Mouse (Mus musculus) mature B cell (primary cell): ENCODE measurements around the gene Cdc25b.

Experiments
- in situ Hi-C: fragments of 300-500 bp; cut with MboI; formaldehyde crosslinking; loops from 2 replicates; pipeline ENCODE4 v1.14.3; 2019

Cdc25b gene

DNA sequence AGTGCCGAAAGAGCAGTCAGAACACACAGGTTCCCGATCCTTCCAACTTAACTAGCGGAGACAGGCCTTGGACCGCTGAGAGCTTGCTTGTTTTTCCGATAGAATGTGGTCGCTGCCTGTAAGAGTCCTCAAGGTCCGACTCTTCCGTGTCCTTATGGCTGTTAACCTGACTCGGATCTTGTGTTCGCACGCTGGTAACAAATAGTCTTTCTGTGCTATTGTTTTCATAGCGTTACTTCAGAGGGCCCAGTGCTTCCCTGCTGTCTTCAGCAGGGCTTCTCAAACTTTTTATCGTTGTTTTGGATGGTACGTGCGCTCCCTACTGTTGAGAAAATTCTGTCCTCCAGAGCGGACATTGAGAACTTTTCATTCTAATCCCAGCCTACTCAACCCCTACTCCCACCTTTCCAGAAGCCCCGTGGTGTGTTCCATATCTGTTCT lies 26.1 kb upstream of the Cdc25b start:
- in situ Hi-C loops, result no loop called here

GRCm38 (mm10) chr2:131163924-131164323 lies 22.8 kb upstream of the Cdc25b start:
- in situ Hi-C loops, result no loop called here

GRCm38 (mm10) chr2:131166172-131166571 lies 20.6 kb upstream of the Cdc25b start:
- in situ Hi-C loops, result no loop called here

GRCm38 (mm10) chr2:131167984-131168383 lies 18.8 kb upstream of the Cdc25b start:
- in situ Hi-C loops, result no loop called here

DNA sequence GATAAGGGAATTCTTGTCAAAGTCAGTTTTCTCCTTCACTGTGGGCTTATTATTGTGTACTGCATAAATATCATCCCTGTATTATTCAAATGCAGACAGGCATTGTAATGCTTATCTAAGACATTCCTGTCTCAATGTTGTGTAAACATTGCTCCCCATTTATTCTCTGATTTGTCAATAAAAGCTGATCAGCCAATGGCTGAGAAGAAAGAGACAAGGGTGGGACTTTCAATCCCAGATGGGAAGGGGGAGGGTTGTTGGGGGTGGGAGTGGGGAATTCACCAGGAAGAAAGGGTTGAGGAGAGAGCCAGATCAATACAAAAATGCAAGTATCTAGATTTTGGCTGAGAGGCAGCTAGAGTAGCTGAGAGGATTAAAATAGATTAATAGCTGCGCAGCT lies 17.8 kb upstream of the Cdc25b start:
- in situ Hi-C loops, result no loop called here

GRCm38 (mm10) chr2:131170936-131171335 lies 15.8 kb upstream of the Cdc25b start:
- in situ Hi-C loops, result no loop called here

GRCm38 (mm10) chr2:131171401-131172104 lies 15.2 kb upstream of the Cdc25b start:
- in situ Hi-C loops, result no loop called here

DNA sequence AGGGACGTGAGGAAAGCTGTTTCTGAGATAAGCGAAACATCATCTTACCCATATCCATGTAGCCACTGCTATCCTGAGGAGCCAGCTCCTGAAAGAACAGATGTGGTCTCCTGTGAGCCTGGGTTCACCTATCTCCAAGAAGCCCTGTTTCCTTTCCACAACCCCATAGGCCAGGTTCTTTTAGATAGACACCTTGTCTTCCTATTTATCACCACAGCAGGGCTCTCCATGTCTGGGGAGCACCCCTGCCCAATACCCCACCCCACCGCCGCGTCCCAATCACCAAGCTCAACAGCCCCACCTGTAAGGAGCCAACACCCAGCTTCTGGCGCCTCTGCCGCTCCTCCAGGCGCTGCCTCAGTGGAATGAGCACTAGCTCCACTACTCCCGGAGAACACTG lies 14.4 kb upstream of the Cdc25b start:
- in situ Hi-C loops, result no loop called here

GRCm38 (mm10) chr2:131174700-131175099 lies 12.0 kb upstream of the Cdc25b start:
- in situ Hi-C loops, result no loop called here

GRCm38 (mm10) chr2:131175286-131175944 lies 11.3 kb upstream of the Cdc25b start:
- in situ Hi-C loops, result no loop called here

DNA sequence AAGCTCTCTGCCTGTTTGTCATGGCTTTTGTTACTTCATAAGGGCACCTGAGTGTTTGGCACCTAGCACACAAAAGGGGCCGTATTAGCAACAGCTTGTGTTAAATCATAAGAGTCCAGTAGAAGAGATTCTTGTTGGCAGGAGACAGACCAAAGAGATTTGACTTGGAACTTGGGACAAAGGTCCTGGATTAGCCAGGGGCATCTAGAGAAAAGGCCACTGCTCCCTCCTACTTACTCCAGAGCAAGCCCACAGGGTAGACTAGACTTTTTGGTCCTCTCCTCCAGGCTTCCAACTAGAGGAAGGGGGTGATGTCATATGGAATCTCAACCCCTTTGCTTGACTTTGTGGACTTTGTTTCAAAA lies 10.8 kb upstream of the Cdc25b start:
- in situ Hi-C loops, result no loop called here

GRCm38 (mm10) chr2:131176491-131176890 lies 10.3 kb upstream of the Cdc25b start:
- in situ Hi-C loops, result no loop called here

- in situ Hi-C loops, result no loop called here
Measured at GRCm38 (mm10) chr2:131177932-131178331, 8.8 kb upstream of the Cdc25b start.

- in situ Hi-C loops, result no loop called here
Measured at GRCm38 (mm10) chr2:131178828-131179245, 7.9 kb upstream of the Cdc25b start.

DNA sequence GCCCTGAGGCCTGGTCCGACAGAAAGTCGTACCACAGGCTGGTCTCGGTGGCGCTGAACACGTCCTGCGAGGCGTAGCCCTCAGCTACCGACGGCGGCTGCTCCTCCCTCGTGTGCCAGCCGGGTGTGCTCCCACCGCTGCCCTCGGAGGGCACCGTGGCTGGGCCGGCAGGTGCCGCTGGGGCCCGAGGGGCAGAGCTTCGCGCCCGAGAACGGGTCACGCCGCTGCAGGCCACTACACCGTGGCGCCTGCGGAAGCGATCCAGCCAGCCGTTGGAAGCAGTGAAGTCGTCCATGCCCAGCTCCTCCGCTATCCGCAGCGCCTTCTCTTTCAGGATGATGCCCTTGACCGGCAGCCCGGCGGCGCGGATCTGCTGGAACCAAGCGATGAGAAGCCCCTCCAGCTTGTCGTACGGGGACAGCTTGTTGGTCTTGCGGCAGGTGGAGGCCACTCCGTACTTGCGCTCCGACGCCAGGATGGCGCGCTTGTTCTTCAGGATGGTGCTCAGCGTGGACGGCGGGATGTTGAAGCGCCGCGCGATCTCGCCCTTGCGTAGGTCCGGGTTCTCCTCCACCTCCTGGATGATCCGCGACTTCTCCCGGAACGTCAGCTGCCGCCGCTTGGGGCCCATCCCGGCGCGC lies 7.4 kb upstream of the Cdc25b start:
- in situ Hi-C loops, result no loop called here

DNA sequence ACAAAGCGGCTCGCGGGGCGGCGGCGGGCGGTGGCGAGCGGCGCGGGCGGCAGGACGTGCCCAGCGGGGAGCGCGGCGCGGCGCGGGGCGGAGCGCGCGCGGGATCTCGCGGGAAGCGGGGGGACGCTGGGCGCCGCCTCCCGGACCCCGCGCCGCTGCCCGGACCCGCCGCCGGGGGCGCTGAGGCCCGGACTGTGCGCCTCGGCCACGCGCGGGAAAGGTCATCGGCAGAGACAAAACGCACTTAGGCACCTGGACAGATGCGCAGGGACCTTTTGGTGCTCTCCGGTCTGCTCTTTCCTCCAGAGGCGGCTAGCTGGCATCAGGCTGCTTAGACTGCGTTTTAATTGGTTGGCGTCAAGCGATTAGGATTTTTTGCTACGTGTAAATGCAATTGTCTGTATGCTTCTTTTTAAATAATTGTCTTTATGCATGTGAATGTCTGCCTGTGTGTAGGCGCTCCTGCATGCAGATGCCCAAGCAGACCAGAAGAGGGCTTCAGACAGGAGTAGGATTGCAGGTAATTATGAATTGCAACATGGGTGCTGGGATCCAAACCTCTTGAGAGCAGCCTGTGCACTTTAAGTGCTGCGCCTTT lies 6.7 kb upstream of the Cdc25b start, which contains the start of gene Cenpb:
Gene Cenpb, minus strand, starts transcription at position 78 of the 598 bp plus-strand sequence.
- in situ Hi-C loops, result no loop called here

- in situ Hi-C loops, result no loop called here
Measured at GRCm38 (mm10) chr2:131186343-131186742, 406 bp upstream of the Cdc25b start.

GRCm38 (mm10) chr2:131187602-131187922 lies 813 bp downstream of the Cdc25b start:
- in situ Hi-C loops, result no loop called here

GRCm38 (mm10) chr2:131188311-131188710 lies 1.6 kb downstream of the Cdc25b start:
- in situ Hi-C loops, result no loop called here

- in situ Hi-C loops, result no loop called here
Measured at GRCm38 (mm10) chr2:131189521-131190309, 3.0 kb downstream of the Cdc25b start.

GRCm38 (mm10) chr2:131190344-131191004 lies 3.7 kb downstream of the Cdc25b start:
- in situ Hi-C loops, result no loop called here
